Mouse (Mus musculus) ES-E14 (cell line): Measurements from ENCODE around the gene Atp4b. TPM values are rescaled to one million over a fixed set of nuclear protein-coding genes. Genes with fewer than 3 reads are reported as not detected.

ENCODE experiments used
- DNase-seq: peaks from one replicate; pipeline ENCODE4 v3.0.0-alpha.2; 2013; ENCODE audit warnings: low read depth, low spot score
- H3K27ac ChIP-seq: 2 replicates; pipeline ENCODE4 v1.5.1; 2012; ENCODE audit warnings: low read depth, mild to moderate bottlenecking, low read length, moderate library complexity, mixed read lengths; ENCODE audit not compliant: poor library complexity, insufficient read depth, severe bottlenecking
- H3K36me3 ChIP-seq: 2 replicates; pipeline ENCODE4 v1.6.1; 2012; ENCODE audit warnings: mild to moderate bottlenecking, low read length, moderate library complexity, mixed read lengths; ENCODE audit not compliant: control insufficient read depth, poor library complexity, insufficient read depth, severe bottlenecking
- H3K4me1 ChIP-seq, 2 experiments: fragments of 150-350 bp in 1 of 2; sonication (generic) in 1 of 2; 2 replicates each; pipeline ENCODE4 v1.6.1; 2012; ENCODE audit warnings: low read length in 2 of 2, mild to moderate bottlenecking in 1 of 2, mixed read lengths in 1 of 2; ENCODE audit not compliant: control insufficient read depth in 2 of 2, insufficient read depth in 2 of 2, poor library complexity in 1 of 2
- H3K4me3 ChIP-seq, 2 experiments: fragments of 150-350 bp in 1 of 2; sonication (generic) in 1 of 2; 2 replicates each; pipeline ENCODE4 v1.5.1; 2012; ENCODE audit warnings: low read length in 2 of 2, low read depth in 1 of 2, mild to moderate bottlenecking in 1 of 2, mixed read lengths in 1 of 2; ENCODE audit not compliant: insufficient read depth in 1 of 2, poor library complexity in 1 of 2, severe bottlenecking in 1 of 2
- H3K9ac ChIP-seq: 2 replicates; pipeline ENCODE4 v1.6.1; 2012; ENCODE audit warnings: low read depth, mild to moderate bottlenecking, low read length, mixed read lengths; ENCODE audit not compliant: poor library complexity, insufficient read depth, severe bottlenecking
- H3K9me3 ChIP-seq: fragments of 150-350 bp; sonication (generic); 2 replicates; pipeline ENCODE4 v1.6.1; 2012; ENCODE audit warnings: low read depth, mild to moderate bottlenecking, low read length; ENCODE audit not compliant: control insufficient read depth, insufficient read depth
- CHD2 ChIP-seq: IDR thresholded peaks from 2 replicates; pipeline ENCODE4 v1.6.1; 2014; ENCODE audit warnings: mild to moderate bottlenecking, low read depth, low read length, inconsistent platforms
- HCFC1 ChIP-seq: IDR thresholded peaks from 2 replicates; pipeline ENCODE4 v1.6.1; 2012; ENCODE audit warnings: low read length, inconsistent platforms, borderline replicate concordance; ENCODE audit not compliant: insufficient read depth
- MAFK ChIP-seq: IDR thresholded peaks from 2 replicates; pipeline ENCODE4 v1.6.1; 2014; ENCODE audit warnings: mild to moderate bottlenecking, low read depth, low read length, inconsistent platforms; ENCODE audit not compliant: insufficient read depth
- ZC3H11A ChIP-seq: IDR thresholded peaks from 2 replicates; pipeline ENCODE4 v1.6.1; 2012; ENCODE audit warnings: low read depth, mild to moderate bottlenecking, inconsistent platforms, low read length, borderline replicate concordance
- ZNF384 ChIP-seq: IDR thresholded peaks from 2 replicates; pipeline ENCODE4 v1.6.1; 2012; ENCODE audit warnings: low read depth, low read length, inconsistent platforms
- in situ Hi-C, 2 experiments: fragments of 600-800 bp; cut with MboI; formaldehyde crosslinking; loops; one replicate each; pipeline ENCODE4 v1.15.1; 2025; ENCODE audit warnings: low sequenced_read_pairs in 2 of 2, inconsistent platforms in 1 of 2; ENCODE audit not compliant: unreplicated experiment in 2 of 2
- total RNA-seq: library from RNA; depleted of rRNA; stranded (reverse); fragments of 300-350 nt; gene quantifications from 2 replicates; pipeline ENCODE4 v1.2.3, GENCODE M21; 2012

Atp4b gene
- total RNA-seq, 1 experiment: not detected

- Histone ChIP-seq H3K9me3 (no peaks in the 10 kb centered on the region), H3K36me3 (peaks cover 52% of the 10 kb centered on the region), H3K27ac (no peak overlapping the region), H3K4me3 (no peak overlapping the region), H3K4me1 (peaks cover 2 to 8% of the 10 kb centered on the region in 2 experiments; a peak in 3 of 4 replicates), H3K9ac (no peak overlapping the region)
- DNase-seq: no peak
- in situ Hi-C loops: no loop called here
- TF ChIP-seq HCFC1: no peak
- no peak for TF ChIP-seq ZC3H11A
- TF ChIP-seq ZNF384: no peak
- TF ChIP-seq CHD2: no peak
- TF ChIP-seq MAFK: no peak
Measured at GRCm38 (mm10) chr8:13343134-13343533, 53.5 kb downstream of the Atp4b start.

DNA sequence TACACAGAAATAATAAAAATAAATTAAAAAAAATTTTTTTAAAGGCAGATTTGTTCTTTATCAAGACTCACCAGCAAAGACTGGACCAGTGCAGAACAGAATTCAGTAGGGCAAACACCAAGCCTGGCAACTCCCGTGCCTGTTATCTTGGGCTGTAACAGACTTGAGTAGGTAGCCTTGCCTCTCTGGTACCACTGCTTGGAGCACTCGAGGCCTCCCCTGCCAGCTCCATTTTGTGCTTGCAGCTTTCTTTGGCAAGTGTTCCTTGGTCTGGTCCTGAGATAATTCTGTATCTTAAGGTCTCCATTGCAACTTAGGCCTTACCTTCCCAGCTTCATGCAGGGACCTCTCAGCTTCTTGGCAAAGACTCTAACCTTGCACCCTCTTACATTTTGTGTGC lies 54.3 kb downstream of the Atp4b start:
- Histone ChIP-seq H3K27ac (no peak overlapping the region), H3K36me3 (peaks cover 47% of the 10 kb centered on the region), H3K4me3 (no peak overlapping the region), H3K4me1 (peaks cover 5 to 9% of the 10 kb centered on the region in 2 experiments; a peak in 3 of 4 replicates), H3K9me3 (no peaks in the 10 kb centered on the region), H3K9ac (no peak overlapping the region)
- TF ChIP-seq ZC3H11A: no peak
- no peak for TF ChIP-seq CHD2
- TF ChIP-seq ZNF384: no peak
- TF ChIP-seq HCFC1: no peak
- no peak for TF ChIP-seq MAFK
- no peak for DNase-seq
- in situ Hi-C loops: no loop called here

DNA sequence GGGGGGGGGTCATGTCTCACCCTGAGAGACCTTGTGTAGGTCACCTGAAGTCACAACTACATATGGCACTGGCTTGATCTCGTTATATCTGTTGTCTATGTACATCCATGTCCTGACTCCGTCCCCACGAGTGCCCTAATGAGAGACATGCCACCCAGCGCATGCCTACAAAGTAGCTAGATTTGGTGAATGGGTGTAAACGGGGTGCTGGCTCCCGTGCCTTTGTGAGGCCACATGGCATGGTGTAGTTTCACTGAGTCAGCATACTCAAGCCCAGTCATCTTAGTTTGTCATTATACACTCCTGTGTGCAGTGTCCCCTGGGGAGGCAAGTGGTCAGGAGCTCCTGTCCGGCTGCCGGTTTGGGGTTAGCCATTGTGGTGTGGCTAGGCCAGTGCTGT lies 56.0 kb downstream of the Atp4b start:
- Histone ChIP-seq H3K27ac (no peak overlapping the region), H3K36me3 (peaks cover 35% of the 10 kb centered on the region), H3K4me1 (peaks cover 5 to 11% of the 10 kb centered on the region in 2 experiments; a peak in 3 of 4 replicates), H3K4me3 (peak overlapping the region in 1 of 2 experiments; percentile 91; a peak in 1 of 4 replicates), H3K9me3 (no peaks in the 10 kb centered on the region), H3K9ac (peak overlapping the region; percentile 65)
- in situ Hi-C loops: no loop called here
- no peak for TF ChIP-seq ZNF384
- TF ChIP-seq MAFK: peak; percentile 46; the same call in 1 of the 2 replicates
- no peak for DNase-seq

GRCm38 (mm10) chr8:13339646-13339990 lies 57.0 kb downstream of the Atp4b start:
- TF ChIP-seq MAFK (no peak), HCFC1 (no peak), ZNF384 (no peak; the same call in 1 of the 2 replicates), ZC3H11A (no peak), CHD2 (no peak)
- Histone ChIP-seq H3K4me1 (peaks cover 5 to 11% of the 10 kb centered on the region in 2 experiments; a peak in 3 of 4 replicates), H3K27ac (no peak overlapping the region), H3K36me3 (peaks cover 29% of the 10 kb centered on the region), H3K9ac (peak overlapping the region; percentile 96), H3K9me3 (no peaks in the 10 kb centered on the region), H3K4me3 (peak overlapping the region; percentile 85 to 91)
- in situ Hi-C loops: no loop called here
- no peak for DNase-seq
